ENCODE assay signal across 8 mouse cellular contexts in the genomic region with DNA sequence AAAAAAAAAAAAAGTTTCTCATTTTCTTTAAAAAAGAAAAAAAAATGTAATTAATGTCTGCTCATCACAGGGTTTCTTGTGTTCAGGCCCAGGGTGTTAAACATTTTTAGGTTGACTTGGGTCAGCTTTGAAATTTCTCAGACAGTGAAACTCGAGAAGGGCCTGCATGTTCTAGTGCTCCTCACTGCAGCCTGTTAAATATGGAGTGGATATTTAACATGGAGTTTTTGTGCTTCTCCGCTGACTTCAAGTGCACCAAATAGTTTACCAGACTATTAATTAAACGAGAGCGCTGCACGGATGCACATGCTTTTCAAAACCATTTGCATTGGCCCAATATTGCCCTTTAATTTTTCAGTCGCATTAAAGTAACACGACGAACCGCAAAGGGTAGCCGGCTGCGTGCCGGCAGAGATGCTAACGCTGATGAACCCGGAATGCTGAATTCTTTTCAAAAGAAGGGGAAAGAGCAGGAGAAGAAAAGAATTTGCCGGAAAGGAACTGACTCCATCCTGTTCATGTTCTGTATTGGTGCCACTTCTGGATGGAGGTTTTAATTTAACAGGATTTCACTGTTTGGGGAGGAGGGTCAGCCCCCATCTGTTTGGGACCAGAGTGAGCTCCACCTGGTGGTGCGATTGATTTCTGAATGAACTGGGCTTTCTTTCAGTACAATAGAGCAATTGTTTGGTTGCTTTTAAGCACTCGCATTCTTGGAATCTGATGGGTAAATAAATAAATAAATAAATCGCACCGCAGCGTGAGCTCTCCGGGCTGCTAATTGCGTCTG.
A peak's percentile ranks its signal among the peaks of the same experiment; 100 is the strongest.
DNase-seq lines count a peak whose midpoint lies in the region; ATAC-seq lines count a peak whose summit lies in the region.

No protein-coding gene starts in this region.

- H3K36me3 ChIP-seq in heart, embryonic 13.5 days: no peaks in the 10 kb centered on the region
- H3K36me3 ChIP-seq in forebrain, embryonic 11.5 days (ENCODE audit: control insufficient read depth, insufficient read depth, low read length): no peaks in the 10 kb centered on the region

- no peaks in the 10 kb centered on the region for H3K27me3 ChIP-seq in heart, embryonic 13.5 days (replicated peaks)
- H3K27me3 ChIP-seq in forebrain, embryonic 11.5 days (ENCODE audit: control insufficient read depth, insufficient read depth, low read length): peaks cover 6% of the 10 kb centered on the region

- H3K4me3 ChIP-seq in heart, embryonic 13.5 days: peak overlapping the region; percentile 39
- H3K4me3 ChIP-seq in forebrain, embryonic 11.5 days (ENCODE audit: low read depth, low read length): peak overlapping the region; percentile 19

- peak overlapping the region; percentile 64 for H3K4me2 ChIP-seq in heart, embryonic 13.5 days
- H3K4me2 ChIP-seq in forebrain, embryonic 11.5 days (ENCODE audit: low read depth, low read length, severe bottlenecking): peak overlapping the region; percentile 61

- no peak for ATAC-seq in heart, embryonic 13.5 days (ENCODE audit: extremely low read depth, insufficient number of reproducible peaks, low FRiP score, low TSS enrichment)
- ATAC-seq in forebrain, embryonic 11.5 days (replicated peaks; ENCODE audit: low FRiP score): peak; percentile 71
- no peak for ATAC-seq in CD4-positive, CD25-positive, alpha-beta regulatory T cell, adult 4 months

- no peak for DNase-seq in heart, postnatal 4 days
- DNase-seq in R1 (ENCODE audit: low read depth, low spot score): peak; percentile 56
- peak; percentile 62 for DNase-seq in forebrain, embryonic 11.5 days (ENCODE audit: low spot score)
- peak; percentile 18 for DNase-seq in layer of hippocampus, adult 9-11 months
- peak; percentile 54 for DNase-seq in neural tube, embryonic 10.5 days (ENCODE audit: extremely low spot score, low spot score)
- no peak for DNase-seq in testis, postnatal 14 days (ENCODE audit: low spot score)

- H3K9ac ChIP-seq in heart, embryonic 13.5 days: peak overlapping the region; percentile 51; the same call in 1 of the 2 replicates
- peak overlapping the region; percentile 20; the same call in 1 of the 2 replicates for H3K9ac ChIP-seq in forebrain, embryonic 11.5 days (ENCODE audit: low read length)

- H3K9me3 ChIP-seq in heart, embryonic 13.5 days: no peaks in the 10 kb centered on the region
- H3K9me3 ChIP-seq in forebrain, embryonic 11.5 days (ENCODE audit: control insufficient read depth, low read length): no peaks in the 10 kb centered on the region

- 45% methylated on average over 22 of the region's 22 CpGs for WGBS in heart, embryonic 13.5 days
- 11% methylated on average over 22 of the region's 22 CpGs for WGBS in forebrain, embryonic 11.5 days

- H3K27ac ChIP-seq in heart, embryonic 13.5 days (replicated peaks): no peak overlapping the region
- no peak overlapping the region for H3K27ac ChIP-seq in forebrain, embryonic 11.5 days (ENCODE audit: low read depth, low read length)

- 0 out of 2 replicates have a peak, but pooled peaks cover 7% of the 10 kb centered on the region for H3K4me1 ChIP-seq in heart, embryonic 13.5 days
- H3K4me1 ChIP-seq in forebrain, embryonic 11.5 days (replicated peaks; ENCODE audit: control insufficient read depth, insufficient read depth, low read length): peaks cover 9% of the 10 kb centered on the region; the same call in 1 of the 2 replicates

Comparison
In these comparisons a context has a peak if more than half of its experiments do, and no peak if none do; other contexts are left out.
1. DNase-seq: peak in R1 (single experiment), forebrain, embryonic 11.5 days (single experiment), layer of hippocampus, adult 9-11 months (single experiment) and neural tube, embryonic 10.5 days (single experiment); none in heart, postnatal 4 days (single experiment) and testis, postnatal 14 days (single experiment).